Mouse (Mus musculus) forebrain, embryonic 10.5 days (tissue): ENCODE measurements at regions not wholly inside any gene's neighbourhood (a gene's known extent, or its start where the extent isn't known, plus 50 kb on each side); places are given as distances from the start of the nearest gene placed in this dataset.
A peak's percentile ranks its signal among the peaks of the same experiment; 100 is the strongest.

Experiments used
- DNase-seq: peaks from one replicate; pipeline ENCODE4 v3.0.0-alpha.2; 2017; ENCODE audit warnings: low spot score; ENCODE audit errors: extremely low spot score
- H3K27ac ChIP-seq: fragments of 300-500 bp; sonication (generic); 2 replicates; pipeline ENCODE4 v1.5.1; 2016; ENCODE audit warnings: mild to moderate bottlenecking
- H3K27me3 ChIP-seq: fragments of 300-500 bp; sonication (generic); 2 replicates; pipeline ENCODE4 v1.6.1; 2016; ENCODE audit warnings: mild to moderate bottlenecking; ENCODE audit not compliant: poor library complexity, severe bottlenecking
- H3K36me3 ChIP-seq: fragments of 300-500 bp; sonication (generic); replicated peaks from 2 replicates; pipeline ENCODE4 v1.6.1; 2016; ENCODE audit warnings: mild to moderate bottlenecking, moderate library complexity
- H3K4me1 ChIP-seq: fragments of 300-500 bp; sonication (generic); 2 replicates; pipeline ENCODE4 v1.6.1; 2016
- H3K4me3 ChIP-seq: fragments of 300-500 bp; sonication (generic); 2 replicates; pipeline ENCODE4 v1.5.1; 2016; ENCODE audit warnings: mild to moderate bottlenecking, moderate library complexity
- H3K9me3 ChIP-seq: fragments of 300-500 bp; sonication (generic); 2 replicates; pipeline ENCODE4 v1.6.1; 2016; ENCODE audit warnings: mild to moderate bottlenecking, moderate library complexity
- WGBS: fragments of 180-500 bp; shearing (Covaris S2); methylation state at CpG from one replicate; pipeline ENCODE4 v1.1.7; 2016; 5-methylcytosine and 5-hydroxymethylcytosine counted together

GRCm38 (mm10) chr9:120763802-120764201 is 165.2 kb upstream of the Ctnnb1 start:
- H3K27ac ChIP-seq, result no peak overlapping the region
- H3K27me3 ChIP-seq, result no peaks in the 10 kb centered on the region
- no peaks in the 10 kb centered on the region for H3K9me3 ChIP-seq
- H3K36me3 ChIP-seq, result no peaks in the 10 kb centered on the region
- DNase-seq, result no peak
- peaks cover 8% of the 10 kb centered on the region for H3K4me1 ChIP-seq
- WGBS, result 93% methylated on average over 2 of the region's 2 CpGs
- H3K4me3 ChIP-seq, result no peak overlapping the region

GRCm38 (mm10) chr9:120764663-120765062 is 164.4 kb upstream of the Ctnnb1 start:
- WGBS, result 91% methylated on average over 9 of the region's 9 CpGs
- no peaks in the 10 kb centered on the region for H3K9me3 ChIP-seq
- H3K36me3 ChIP-seq, result no peaks in the 10 kb centered on the region
- DNase-seq, result no peak
- H3K4me1 ChIP-seq, result peaks cover 15% of the 10 kb centered on the region
- H3K27ac ChIP-seq, result no peak overlapping the region
- no peaks in the 10 kb centered on the region for H3K27me3 ChIP-seq
- no peak overlapping the region for H3K4me3 ChIP-seq

DNA sequence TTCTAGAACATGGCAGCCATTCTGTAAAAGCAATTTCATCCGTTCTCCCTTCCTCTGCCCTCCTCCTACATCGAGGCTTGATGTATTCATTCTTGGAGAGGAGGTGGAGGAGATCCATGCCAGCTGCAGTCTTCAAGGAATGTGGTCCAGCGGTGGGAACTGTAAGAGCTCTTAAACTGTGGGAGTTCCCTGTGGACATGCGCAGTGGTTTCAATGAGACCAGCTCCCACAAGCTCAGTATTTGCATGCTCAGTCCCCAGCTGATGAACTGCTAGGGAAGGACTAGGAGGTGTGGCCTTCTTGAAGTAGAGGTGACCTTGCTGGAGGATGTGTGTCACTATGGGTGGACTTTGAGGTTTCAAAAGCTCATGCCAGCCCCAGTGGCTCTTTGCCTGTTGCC is 163.7 kb upstream of the Ctnnb1 start:
- no peak for DNase-seq
- 92% methylated on average over 4 of the region's 4 CpGs for WGBS

GRCm38 (mm10) chr9:120766881-120767280 is 162.1 kb upstream of the Ctnnb1 start:
- H3K27ac ChIP-seq, result no peak overlapping the region
- H3K4me3 ChIP-seq, result no peak overlapping the region
- H3K9me3 ChIP-seq, result no peaks in the 10 kb centered on the region
- no peaks in the 10 kb centered on the region for H3K27me3 ChIP-seq
- DNase-seq, result no peak
- 89% methylated on average over 2 of the region's 2 CpGs for WGBS
- H3K36me3 ChIP-seq, result no peaks in the 10 kb centered on the region
- peaks cover 31% of the 10 kb centered on the region for H3K4me1 ChIP-seq

More for the DNA sequence above, 163.7 kb upstream of the Ctnnb1 start:
- no peak overlapping the region for H3K27ac ChIP-seq
- H3K27me3 ChIP-seq, result no peaks in the 10 kb centered on the region
- no peak overlapping the region for H3K4me3 ChIP-seq
- peaks cover 16% of the 10 kb centered on the region for H3K4me1 ChIP-seq
- H3K36me3 ChIP-seq, result no peaks in the 10 kb centered on the region
- no peaks in the 10 kb centered on the region for H3K9me3 ChIP-seq

DNA sequence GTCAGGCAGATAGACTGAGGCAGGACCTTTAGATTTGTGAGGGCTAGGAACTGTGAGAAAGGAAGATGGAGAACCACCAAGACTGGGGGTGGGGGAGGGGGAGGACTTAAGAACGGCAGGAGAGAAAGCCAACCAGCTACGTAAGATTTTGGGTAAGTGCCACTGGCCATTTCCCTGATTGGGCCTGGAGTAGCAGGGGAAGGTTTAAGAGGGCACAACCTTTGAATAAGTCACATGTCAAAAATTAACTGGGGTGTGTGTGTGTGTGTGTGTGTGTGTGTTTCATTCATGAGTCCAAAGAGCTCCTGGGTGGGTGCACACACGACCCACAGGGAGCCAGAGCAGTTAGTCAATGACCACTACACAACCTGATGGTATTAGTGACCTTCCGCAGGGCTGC is 161.6 kb upstream of the Ctnnb1 start:
- Histone ChIP-seq H3K27ac (no peak overlapping the region), H3K4me1 (peaks cover 36% of the 10 kb centered on the region), H3K36me3 (no peaks in the 10 kb centered on the region), H3K9me3 (no peaks in the 10 kb centered on the region), H3K27me3 (no peaks in the 10 kb centered on the region), H3K4me3 (no peak overlapping the region)
- no peak for DNase-seq
- WGBS, result 86% methylated on average over 4 of the region's 4 CpGs

DNA sequence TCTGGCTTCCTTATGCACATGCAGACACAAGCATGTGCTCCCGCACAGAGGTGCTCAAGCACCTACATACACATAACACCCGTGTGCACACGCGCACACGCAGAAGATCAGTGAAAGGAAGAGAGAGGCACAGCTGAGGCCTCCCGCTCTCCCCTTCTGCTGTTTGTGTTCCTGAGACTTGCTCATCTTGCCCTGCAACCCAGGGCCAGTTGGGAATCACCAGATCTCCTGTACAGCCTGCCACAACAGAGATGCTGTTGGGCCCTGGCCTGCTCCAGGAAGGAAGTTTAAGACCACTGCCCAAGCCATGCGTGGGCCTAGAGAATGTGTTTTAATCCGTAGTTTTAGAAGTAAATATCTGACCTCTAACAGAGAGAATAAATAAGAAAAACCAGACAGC is 160.0 kb upstream of the Ctnnb1 start:
- WGBS, result 89% methylated on average over 8 of the region's 8 CpGs
- Histone ChIP-seq H3K4me1 (peaks cover 36% of the 10 kb centered on the region), H3K36me3 (no peaks in the 10 kb centered on the region), H3K4me3 (no peak overlapping the region), H3K27me3 (no peaks in the 10 kb centered on the region), H3K27ac (peak overlapping the region; percentile 71), H3K9me3 (no peaks in the 10 kb centered on the region)
- DNase-seq, result no peak

GRCm38 (mm10) chr9:120769679-120770078 is 159.3 kb upstream of the Ctnnb1 start:
- DNase-seq, result no peak
- Histone ChIP-seq H3K4me1 (peaks cover 36% of the 10 kb centered on the region), H3K9me3 (no peaks in the 10 kb centered on the region), H3K27ac (peak overlapping the region; percentile 71), H3K27me3 (no peaks in the 10 kb centered on the region), H3K36me3 (no peaks in the 10 kb centered on the region), H3K4me3 (no peak overlapping the region)
- whole genome bisulfite sequencing, result 31% methylated on average over 7 of the region's 7 CpGs

- no peak for DNase-seq
- H3K4me1 ChIP-seq, result peaks cover 46% of the 10 kb centered on the region
- WGBS, result 63% methylated on average over 1 of the region's 1 CpGs
- peak overlapping the region; percentile 62 for H3K27ac ChIP-seq
- H3K36me3 ChIP-seq, result no peaks in the 10 kb centered on the region
- H3K27me3 ChIP-seq, result no peaks in the 10 kb centered on the region
- H3K4me3 ChIP-seq, result no peak overlapping the region
- H3K9me3 ChIP-seq, result no peaks in the 10 kb centered on the region
Measured at GRCm38 (mm10) chr9:120770886-120771285, 158.1 kb upstream of the Ctnnb1 start.

GRCm38 (mm10) chr9:120771896-120772530 is 157.0 kb upstream of the Ctnnb1 start:
- Histone ChIP-seq H3K9me3 (no peaks in the 10 kb centered on the region), H3K4me3 (no peak overlapping the region), H3K27ac (no peak overlapping the region), H3K27me3 (no peaks in the 10 kb centered on the region), H3K36me3 (no peaks in the 10 kb centered on the region), H3K4me1 (peaks cover 51% of the 10 kb centered on the region)
- no peak for DNase-seq
- 75% methylated on average over 4 of the region's 4 CpGs for WGBS

DNA sequence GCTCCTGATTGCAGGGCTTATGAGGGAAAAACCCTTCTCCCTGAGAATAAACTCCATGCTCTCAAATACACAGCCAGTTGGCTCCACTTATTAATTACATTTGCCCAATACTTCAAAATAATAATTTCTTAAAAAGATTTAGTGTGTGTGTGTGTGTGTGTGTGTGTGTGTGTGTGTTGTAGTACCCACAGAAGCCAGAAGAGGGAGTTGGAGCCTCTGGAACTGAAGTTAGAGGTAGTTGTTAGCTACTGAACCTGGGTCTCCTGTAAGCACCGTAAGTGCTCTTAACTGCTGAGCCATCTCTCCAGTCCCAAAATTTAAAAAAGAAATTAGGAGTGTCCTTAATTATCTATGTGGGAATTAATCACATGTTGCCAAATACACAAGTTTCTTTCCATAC is 154.8 kb upstream of the Ctnnb1 start:
- 92% methylated on average over 1 of the region's 1 CpGs for WGBS
- Histone ChIP-seq H3K9me3 (no peaks in the 10 kb centered on the region), H3K36me3 (no peaks in the 10 kb centered on the region), H3K27me3 (no peaks in the 10 kb centered on the region), H3K27ac (no peak overlapping the region), H3K4me1 (peaks cover 53% of the 10 kb centered on the region), H3K4me3 (no peak overlapping the region)
- no peak for DNase-seq

- peaks cover 48% of the 10 kb centered on the region for H3K4me1 ChIP-seq
- H3K4me3 ChIP-seq, result no peak overlapping the region
- no peak overlapping the region for H3K27ac ChIP-seq
- no peaks in the 10 kb centered on the region for H3K9me3 ChIP-seq
- no peaks in the 10 kb centered on the region for H3K27me3 ChIP-seq
- no peak for DNase-seq
- no peaks in the 10 kb centered on the region for H3K36me3 ChIP-seq
- WGBS, result 58% methylated on average over 1 of the region's 1 CpGs
Measured at GRCm38 (mm10) chr9:120774772-120775171, 154.2 kb upstream of the Ctnnb1 start.

- Histone ChIP-seq H3K4me1 (peaks cover 39% of the 10 kb centered on the region), H3K9me3 (no peaks in the 10 kb centered on the region), H3K27ac (0 out of 2 replicates have a peak overlapping the region, but pooled peaks have one; percentile 0), H3K27me3 (no peaks in the 10 kb centered on the region), H3K4me3 (no peak overlapping the region), H3K36me3 (no peaks in the 10 kb centered on the region)
- 70% methylated on average over 3 of the region's 3 CpGs for WGBS
- DNase-seq, result no peak
Measured at GRCm38 (mm10) chr9:120775721-120776120, 153.3 kb upstream of the Ctnnb1 start.

DNA sequence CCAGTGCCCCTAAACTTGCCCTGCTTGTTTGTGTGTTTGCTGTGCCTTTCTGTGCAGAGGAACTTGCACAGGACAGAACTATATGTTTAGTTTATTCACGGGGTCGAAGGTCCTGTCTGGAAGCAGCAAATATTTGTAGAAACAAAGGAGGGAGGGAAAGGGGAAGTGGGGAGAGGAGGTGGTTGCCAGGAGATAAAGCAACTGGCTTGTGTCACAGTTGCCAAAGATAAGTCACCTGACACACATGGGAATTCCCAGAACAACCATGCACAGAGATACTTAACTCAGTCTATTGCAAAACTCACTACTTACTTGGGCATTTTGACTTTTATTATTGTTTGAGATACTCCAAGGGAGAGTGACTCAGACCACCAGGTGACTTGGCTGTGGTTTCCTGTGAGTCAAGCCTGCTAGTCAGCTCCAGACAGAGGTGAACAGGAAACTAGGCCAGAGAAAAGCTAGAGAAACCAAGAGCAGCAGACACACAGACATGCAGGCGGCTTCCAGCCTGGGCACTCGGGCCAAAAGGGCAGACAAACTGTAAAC is 152.5 kb upstream of the Ctnnb1 start:
- H3K4me1 ChIP-seq, result peaks cover 31% of the 10 kb centered on the region
- 82% methylated on average over 4 of the region's 4 CpGs for WGBS
- no peak overlapping the region for H3K4me3 ChIP-seq
- H3K36me3 ChIP-seq, result no peaks in the 10 kb centered on the region
- H3K9me3 ChIP-seq, result no peaks in the 10 kb centered on the region
- no peak for DNase-seq
- H3K27ac ChIP-seq, result 0 out of 2 replicates have a peak overlapping the region, but pooled peaks have one; percentile 8
- no peaks in the 10 kb centered on the region for H3K27me3 ChIP-seq
